Mouse (Mus musculus) forebrain, embryonic 14.5 days (tissue): ENCODE data around the gene Mrpl38. TPM values are rescaled to one million over a fixed set of nuclear protein-coding genes. Genes with fewer than 3 reads are reported as not detected.

ENCODE experiments used
- ATAC-seq: fragments of 200-750 bp; cut with Nextera tagmentation; 2 replicates; pipeline ENCODE4 v1.8.0; 2017; ENCODE audit warnings: mild to moderate bottlenecking, moderate library complexity
- DNase-seq: peaks from one replicate; pipeline ENCODE4 v3.0.0-alpha.2; 2015; ENCODE audit warnings: low spot score
- H3K27ac ChIP-seq: fragments of 300-500 bp; sonication (generic); 2 replicates; pipeline ENCODE4 v1.5.1; 2014; ENCODE audit warnings: low read depth, mild to moderate bottlenecking, control low read depth, low read length, moderate library complexity
- H3K27me3 ChIP-seq: fragments of 300-500 bp; sonication (generic); replicated peaks from 2 replicates; pipeline ENCODE4 v1.6.1; 2014; ENCODE audit warnings: low read length, control low read depth, mixed read lengths; ENCODE audit not compliant: control insufficient read depth, insufficient read depth
- H3K36me3 ChIP-seq: fragments of 300-500 bp; sonication (generic); 2 replicates; pipeline ENCODE4 v1.6.1; 2014; ENCODE audit warnings: low read length, control low read depth; ENCODE audit not compliant: control insufficient read depth, insufficient read depth
- H3K4me1 ChIP-seq: fragments of 300-500 bp; sonication (generic); 2 replicates; pipeline ENCODE4 v1.6.1; 2014; ENCODE audit warnings: antibody characterized with exemption, low read length, control low read depth; ENCODE audit not compliant: control insufficient read depth, insufficient read depth
- H3K4me2 ChIP-seq: fragments of 300-500 bp; sonication (generic); 2 replicates; pipeline ENCODE4 v1.6.1; 2014; ENCODE audit warnings: mild to moderate bottlenecking, control low read depth, low read length
- H3K4me3 ChIP-seq: fragments of 300-500 bp; sonication (generic); 2 replicates; pipeline ENCODE4 v1.5.1; 2014; ENCODE audit warnings: low read depth, low read length, control low read depth
- H3K9ac ChIP-seq: fragments of 300-500 bp; sonication (generic); 2 replicates; pipeline ENCODE4 v1.6.1; 2014; ENCODE audit warnings: mild to moderate bottlenecking, low read length, control low read depth, moderate library complexity
- H3K9me3 ChIP-seq: fragments of 300-500 bp; sonication (generic); replicated peaks from 2 replicates; pipeline ENCODE4 v1.6.1; 2016; ENCODE audit warnings: low read length, control low read depth, mixed read lengths; ENCODE audit not compliant: control insufficient read depth
- WGBS: fragments of 180-500 bp; shearing (Covaris S2); extraction: QIAGEN DNeasy Blood & Tissue Kit; methylation state at CpG from one replicate; pipeline ENCODE4 v1.1.7; 2014; 5-methylcytosine and 5-hydroxymethylcytosine counted together
- polyA plus RNA-seq: library from polyadenylated mRNA; unstranded; fragments of >200 nt; fragmentation: Nextera tagmentation; extraction: Ambion mirVana; gene quantifications from 2 replicates; pipeline ENCODE4 v1.2.1, GENCODE M21; 2014

Mrpl38 gene
- polyA plus RNA-seq, 1 experiment from 2014 or later = 79.6 TPM

DNA sequence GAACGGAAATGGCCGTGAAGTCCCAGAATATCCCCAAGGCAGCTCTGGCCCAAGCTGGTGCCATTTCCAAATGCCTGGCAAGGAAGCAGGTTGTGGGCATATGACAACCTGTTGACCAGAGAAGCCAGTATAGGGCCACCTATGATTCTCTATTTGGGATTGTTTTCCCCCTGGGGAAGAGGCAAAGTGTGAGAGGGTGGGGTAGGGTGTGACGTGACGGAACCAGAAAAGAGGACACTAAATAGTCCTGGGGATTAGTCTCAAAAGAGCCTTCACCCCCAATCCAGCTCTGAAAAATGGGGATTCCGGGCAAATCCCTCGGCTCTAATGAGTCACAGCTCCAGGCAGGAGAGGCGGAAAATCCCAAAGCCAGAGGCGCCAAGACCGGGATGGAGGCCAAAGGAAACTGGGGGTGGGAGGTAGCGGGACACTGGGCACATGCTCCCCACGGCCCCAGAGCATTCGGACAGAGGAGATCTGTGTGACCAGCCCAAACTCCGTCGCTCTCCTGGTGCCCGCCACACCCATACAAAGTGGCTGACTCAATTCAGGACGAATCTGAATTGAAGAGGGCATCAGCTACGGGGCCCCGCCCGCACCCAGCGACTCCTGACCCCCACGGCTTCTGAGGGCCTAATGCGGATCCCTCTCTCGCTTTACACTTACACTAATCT lies 30.1 kb downstream of the Mrpl38 start:
- Histone ChIP-seq H3K27ac (no peak overlapping the region), H3K36me3 (no peaks in the 10 kb centered on the region), H3K4me1 (peaks cover 8% of the 10 kb centered on the region), H3K4me3 (no peak overlapping the region), H3K27me3 (peaks cover 60% of the 10 kb centered on the region), H3K9ac (no peak overlapping the region), H3K9me3 (no peaks in the 10 kb centered on the region), H3K4me2 (peak overlapping the region; percentile 40)
- DNase-seq = no peak
- 3% methylated on average over 23 of the region's 23 CpGs for WGBS
- ATAC-seq = no peak

DNA sequence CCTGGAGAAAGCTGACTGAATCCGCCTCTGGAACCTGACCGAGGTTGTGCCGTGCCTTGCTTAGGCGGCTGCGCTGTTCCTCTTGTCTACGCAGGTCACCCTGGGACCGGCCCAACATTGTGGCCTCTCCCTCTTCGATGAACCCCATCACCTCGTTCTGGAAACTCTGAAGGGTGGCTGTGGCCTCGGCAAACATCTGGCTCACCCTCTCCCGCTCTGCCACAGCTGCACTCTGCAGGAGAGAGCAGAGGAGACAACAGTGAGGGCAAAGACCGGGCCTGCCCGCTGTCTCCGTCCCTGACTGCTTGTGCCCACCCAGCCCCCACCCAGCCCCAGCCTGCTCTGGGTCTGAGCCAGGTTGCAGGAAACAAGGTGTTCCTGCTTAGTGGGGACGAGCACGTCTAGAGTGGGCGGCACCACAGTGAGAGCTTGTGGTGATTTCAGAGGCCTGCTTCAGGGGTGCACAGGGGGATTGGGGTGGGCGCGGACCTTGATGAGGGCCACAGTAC lies 30.8 kb downstream of the Mrpl38 start:
- H3K4me3 ChIP-seq = 0 out of 2 replicates have a peak overlapping the region, but pooled peaks have one; percentile 4
- peaks cover 60% of the 10 kb centered on the region for H3K27me3 ChIP-seq
- WGBS = 9% methylated on average over 19 of the region's 19 CpGs
- no peaks in the 10 kb centered on the region for H3K9me3 ChIP-seq
- no peak overlapping the region for H3K27ac ChIP-seq
- peaks cover 12% of the 10 kb centered on the region for H3K4me1 ChIP-seq
- ATAC-seq = no peak
- no peak for DNase-seq
- H3K36me3 ChIP-seq = no peaks in the 10 kb centered on the region
- H3K9ac ChIP-seq = no peak overlapping the region
- H3K4me2 ChIP-seq = no peak overlapping the region

DNA sequence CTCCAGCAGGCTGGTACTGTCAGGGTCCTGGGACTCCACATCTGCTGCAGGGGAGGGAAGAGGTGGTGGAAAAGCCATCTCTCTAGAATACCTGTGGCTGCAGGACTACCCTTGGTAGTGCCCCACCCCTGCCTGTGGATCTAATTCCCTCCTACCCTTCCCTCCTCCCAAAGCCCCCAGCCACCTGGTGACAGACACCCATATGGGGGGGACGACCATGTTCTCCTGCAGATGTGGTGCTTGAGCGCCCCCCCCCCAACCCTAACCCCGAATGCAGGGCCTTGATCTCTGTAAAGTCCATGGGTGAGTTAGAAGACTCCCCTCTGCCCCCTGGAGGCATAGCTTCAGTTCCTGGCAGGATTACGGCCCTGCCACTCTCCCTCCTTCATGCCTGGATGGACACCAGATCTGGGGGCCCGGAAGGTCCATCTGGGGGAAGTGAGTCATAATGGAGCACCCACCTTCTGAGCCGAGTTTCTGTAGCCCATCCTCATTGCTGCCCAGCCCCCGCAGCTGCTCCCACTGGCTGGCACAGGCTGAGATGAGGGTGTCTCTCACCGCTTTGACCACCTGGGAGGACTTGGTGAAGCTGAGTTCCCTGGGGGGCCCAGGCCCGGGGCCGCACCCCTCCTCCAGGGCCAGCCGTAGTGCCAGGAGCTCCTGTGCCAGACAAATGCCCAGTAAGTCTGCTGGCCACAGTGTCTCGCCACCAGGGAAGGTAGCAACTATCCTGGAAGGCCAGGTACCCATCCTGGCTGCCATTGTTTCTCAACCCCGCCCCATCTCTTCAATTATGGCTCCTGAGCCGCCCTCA lies 31.5 kb downstream of the Mrpl38 start:
- no peak for DNase-seq
- H3K27me3 ChIP-seq = peaks cover 60% of the 10 kb centered on the region
- H3K9me3 ChIP-seq = no peaks in the 10 kb centered on the region
- no peaks in the 10 kb centered on the region for H3K36me3 ChIP-seq
- 17% methylated on average over 14 of the region's 14 CpGs for WGBS
- H3K4me3 ChIP-seq = 0 out of 2 replicates have a peak overlapping the region, but pooled peaks have one; percentile 4
- H3K27ac ChIP-seq = no peak overlapping the region
- H3K9ac ChIP-seq = no peak overlapping the region
- H3K4me2 ChIP-seq = no peak overlapping the region
- H3K4me1 ChIP-seq = peaks cover 12% of the 10 kb centered on the region
- ATAC-seq = no peak

DNA sequence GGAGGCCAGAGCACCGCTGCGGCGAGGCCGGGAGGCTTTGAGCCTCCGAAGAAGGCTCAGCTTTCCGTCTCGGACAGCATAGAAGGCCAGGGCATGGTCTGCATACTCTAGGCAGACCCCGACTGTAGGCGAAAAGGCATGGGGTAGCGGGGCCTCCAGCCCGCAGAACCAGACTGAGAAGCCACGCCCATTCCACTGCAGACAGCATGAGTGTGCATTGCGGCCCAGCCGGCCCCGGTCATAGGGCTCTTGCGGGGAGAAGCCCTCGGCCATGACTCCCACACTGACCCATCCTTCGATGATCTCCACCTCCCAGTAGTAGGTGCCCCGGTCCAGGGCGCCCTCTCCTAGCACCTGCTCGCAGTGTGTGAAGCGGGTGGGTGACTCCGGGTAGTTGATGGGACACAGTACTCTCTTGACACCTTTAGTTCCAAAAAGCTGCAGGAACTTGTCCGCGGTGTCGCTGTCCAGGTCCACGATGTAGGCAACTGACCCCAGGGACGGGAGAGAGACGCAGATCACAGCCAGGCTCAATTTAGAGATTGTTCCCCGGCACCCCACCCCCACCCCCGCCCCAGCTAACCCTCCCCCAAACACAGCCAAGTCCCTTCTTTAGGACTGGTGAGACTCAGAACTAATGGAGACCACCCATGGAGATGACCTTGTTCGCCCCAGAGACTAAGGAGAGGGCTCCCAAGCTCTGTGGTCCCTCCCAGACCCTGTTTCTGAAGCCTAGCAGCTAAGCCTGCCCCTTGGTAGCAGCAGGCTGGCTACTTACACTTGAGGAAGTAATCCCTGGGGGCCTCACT lies 32.3 kb downstream of the Mrpl38 start:
- H3K9ac ChIP-seq = no peak overlapping the region
- H3K4me2 ChIP-seq = no peak overlapping the region
- H3K27me3 ChIP-seq = peaks cover 54% of the 10 kb centered on the region
- no peaks in the 10 kb centered on the region for H3K9me3 ChIP-seq
- H3K4me1 ChIP-seq = peaks cover 12% of the 10 kb centered on the region
- no peak overlapping the region for H3K4me3 ChIP-seq
- DNase-seq (no peak), ATAC-seq (no peak)
- H3K36me3 ChIP-seq = no peaks in the 10 kb centered on the region
- WGBS = 31% methylated on average over 32 of the region's 32 CpGs
- no peak overlapping the region for H3K27ac ChIP-seq

DNA sequence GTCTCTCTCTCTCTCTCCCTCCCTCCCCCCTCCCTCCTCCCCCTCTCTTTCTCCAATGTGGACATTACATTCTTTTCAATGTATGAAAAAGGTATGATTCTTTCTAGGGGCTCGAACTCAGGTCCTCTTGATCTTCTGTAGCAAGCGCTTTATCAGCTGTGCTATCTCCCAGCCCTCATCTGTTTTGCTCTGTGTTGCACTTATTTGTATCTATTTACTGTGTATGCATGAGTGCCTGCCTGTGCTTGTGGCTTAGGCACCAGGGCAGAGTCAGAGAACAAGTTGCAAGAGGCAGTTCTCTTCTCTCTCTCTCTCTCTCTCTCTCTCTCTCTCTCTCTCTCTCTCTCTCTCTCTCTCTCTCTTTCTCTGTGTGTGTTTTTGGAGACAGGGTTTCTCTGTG lies 33.6 kb downstream of the Mrpl38 start:
- Histone ChIP-seq H3K27ac (no peak overlapping the region), H3K27me3 (peaks cover 42% of the 10 kb centered on the region), H3K4me2 (no peak overlapping the region), H3K4me1 (peaks cover 12% of the 10 kb centered on the region), H3K4me3 (no peak overlapping the region), H3K36me3 (no peaks in the 10 kb centered on the region), H3K9me3 (no peaks in the 10 kb centered on the region), H3K9ac (no peak overlapping the region)
- no peak for DNase-seq
- no peak for ATAC-seq
- WGBS = 95% methylated on average over 2 of the region's 2 CpGs

DNA sequence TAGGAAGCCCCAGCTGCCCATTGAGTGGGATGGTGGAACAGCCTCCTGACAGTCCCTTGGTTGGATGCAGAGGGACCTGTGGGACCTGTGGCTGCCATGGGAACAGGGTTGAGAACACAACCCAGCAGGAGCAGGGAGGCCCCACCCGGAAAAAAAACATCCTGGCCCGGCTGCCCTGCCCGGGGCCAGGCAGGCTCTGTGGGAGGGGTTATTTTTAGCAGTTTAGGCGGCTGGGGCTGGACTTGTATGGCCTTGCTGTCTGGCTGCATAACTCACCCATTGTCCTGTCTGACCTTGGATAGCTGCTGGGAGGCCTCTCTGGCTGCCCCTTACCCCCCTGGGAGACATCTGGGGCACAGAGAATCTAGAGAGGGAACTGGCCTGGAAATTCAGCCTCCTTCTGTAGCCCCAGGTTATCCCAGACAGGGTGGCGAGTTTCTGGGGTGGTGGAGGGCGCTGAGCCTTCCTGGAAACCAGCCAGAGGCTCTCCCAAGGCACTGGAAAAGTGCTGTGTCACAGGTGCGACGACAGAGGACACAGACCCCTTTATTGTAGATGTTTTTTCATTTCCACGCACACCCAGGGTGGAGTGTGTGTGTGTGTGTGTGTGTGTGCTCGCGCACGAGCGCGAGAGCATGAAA lies 34.5 kb downstream of the Mrpl38 start:
- no peak overlapping the region for H3K9ac ChIP-seq
- DNase-seq (no peak), ATAC-seq (no peak)
- no peak overlapping the region for H3K4me3 ChIP-seq
- H3K36me3 ChIP-seq = no peaks in the 10 kb centered on the region
- no peak overlapping the region; the same call in 1 of the 2 replicates for H3K27ac ChIP-seq
- 43% methylated on average over 14 of the region's 14 CpGs for WGBS
- H3K27me3 ChIP-seq = peaks cover 33% of the 10 kb centered on the region
- peaks cover 10% of the 10 kb centered on the region; the same call in 1 of the 2 replicates for H3K4me1 ChIP-seq
- no peaks in the 10 kb centered on the region for H3K9me3 ChIP-seq
- H3K4me2 ChIP-seq = no peak overlapping the region

DNA sequence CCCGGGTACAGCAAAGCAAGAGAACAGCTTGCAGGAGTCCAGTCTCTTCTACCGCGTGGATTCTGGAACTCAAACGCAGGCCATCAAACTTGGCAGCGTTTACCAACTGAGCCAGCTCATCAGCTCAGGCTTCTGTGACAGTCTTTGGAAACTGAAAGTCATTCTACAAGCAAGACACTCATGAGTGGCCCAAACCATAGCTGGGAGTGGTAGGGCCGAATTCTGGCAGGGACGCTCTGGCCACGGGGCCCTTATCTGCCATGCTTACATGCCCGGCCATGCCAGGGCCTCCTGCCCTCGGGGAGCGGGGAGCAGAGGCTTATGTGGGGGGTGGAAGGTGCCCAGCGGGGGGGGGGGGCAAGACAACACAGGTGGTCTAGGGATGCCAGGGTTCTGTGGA lies 35.1 kb downstream of the Mrpl38 start:
- Histone ChIP-seq H3K36me3 (no peaks in the 10 kb centered on the region), H3K4me2 (no peak overlapping the region), H3K9me3 (no peaks in the 10 kb centered on the region), H3K4me1 (peaks cover 10% of the 10 kb centered on the region; the same call in 1 of the 2 replicates), H3K9ac (no peak overlapping the region), H3K4me3 (no peak overlapping the region), H3K27me3 (peaks cover 28% of the 10 kb centered on the region), H3K27ac (no peak overlapping the region)
- ATAC-seq (no peak), DNase-seq (no peak)
- WGBS = 81% methylated on average over 12 of the region's 12 CpGs

DNA sequence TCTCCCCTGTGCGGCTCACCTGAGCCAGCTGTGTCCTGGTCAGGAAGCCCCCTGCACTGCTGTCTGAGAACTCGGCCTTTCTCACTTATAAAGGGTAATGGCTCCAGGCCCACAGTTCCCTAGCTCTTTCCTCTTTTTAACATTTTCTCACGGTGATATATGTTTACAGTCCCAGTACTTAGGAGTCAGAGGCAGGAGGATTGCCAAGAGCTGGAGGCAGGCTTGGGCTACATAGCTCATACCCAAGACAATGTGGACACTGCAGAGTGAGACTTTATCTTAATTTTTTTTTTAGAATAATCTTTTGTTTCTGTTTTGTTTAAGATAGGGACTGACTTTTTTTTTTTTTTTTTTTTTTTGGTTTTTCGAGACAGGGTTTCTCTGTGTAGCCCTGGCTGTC lies 36.2 kb downstream of the Mrpl38 start:
- Histone ChIP-seq H3K27ac (peak overlapping the region; percentile 45), H3K36me3 (no peaks in the 10 kb centered on the region), H3K27me3 (peaks cover 16% of the 10 kb centered on the region), H3K9me3 (no peaks in the 10 kb centered on the region), H3K4me3 (no peak overlapping the region), H3K9ac (no peak overlapping the region; the same call in 1 of the 2 replicates), H3K4me2 (peak overlapping the region; percentile 23; the same call in 1 of the 2 replicates), H3K4me1 (peaks cover 10% of the 10 kb centered on the region; the same call in 1 of the 2 replicates)
- DNase-seq (peak; percentile 56), ATAC-seq (peak; percentile 18; the same call in 1 of the 2 replicates)
- WGBS = 42% methylated on average over 3 of the region's 4 CpGs
